Mouse (Mus musculus): ENCODE measurements around the gene Kcnn1.

DNA sequence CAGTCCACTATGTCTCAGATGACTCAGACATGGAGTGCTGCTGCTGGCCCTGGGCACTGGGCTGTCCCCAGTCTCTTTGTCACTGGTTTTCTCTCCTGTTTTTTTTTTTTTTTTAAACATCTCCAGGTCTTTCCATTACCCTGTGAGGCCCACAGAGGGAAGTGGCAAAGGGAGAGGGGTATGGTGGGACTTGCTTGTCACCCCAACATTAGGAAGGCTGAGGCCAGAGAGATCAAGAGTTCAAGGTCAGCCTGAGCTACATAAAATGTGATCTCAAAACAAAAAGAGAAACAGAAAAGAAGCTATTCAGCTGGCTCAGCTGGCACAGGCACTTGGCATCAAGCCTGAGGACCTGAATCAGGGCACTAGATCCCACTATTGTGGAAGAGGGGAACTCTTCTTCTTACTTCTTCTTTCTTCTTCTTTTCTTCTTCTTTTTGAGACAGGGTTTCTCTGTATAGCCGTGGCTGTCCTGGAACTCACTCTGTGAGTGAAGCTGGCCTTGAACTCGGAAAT is 37.9 kb upstream of the Kcnn1 start:
- no peak for TF ChIP-seq EP300 (optimal IDR thresholded peaks at IDR 0.05)
- no peak for TF ChIP-seq CTCF (IDR thresholded peaks at IDR 0.05; ENCODE audit: low read depth)

All from stomach, postnatal 0 days (tissue).